Mouse (Mus musculus): Measurements from ENCODE around the gene Asxl2. TPM values are rescaled to one million over a fixed set of nuclear protein-coding genes. Genes with fewer than 3 reads are reported as not detected.
"Not testable (repeated sequence)": the region's sequence is repeated elsewhere in the genome, so short reads cannot be mapped to it uniquely, and the experiment has no call there.

The Asxl2 gene
- polyA plus RNA-seq, 1 experiment from 2014 or later, result 16.1 TPM

DNA sequence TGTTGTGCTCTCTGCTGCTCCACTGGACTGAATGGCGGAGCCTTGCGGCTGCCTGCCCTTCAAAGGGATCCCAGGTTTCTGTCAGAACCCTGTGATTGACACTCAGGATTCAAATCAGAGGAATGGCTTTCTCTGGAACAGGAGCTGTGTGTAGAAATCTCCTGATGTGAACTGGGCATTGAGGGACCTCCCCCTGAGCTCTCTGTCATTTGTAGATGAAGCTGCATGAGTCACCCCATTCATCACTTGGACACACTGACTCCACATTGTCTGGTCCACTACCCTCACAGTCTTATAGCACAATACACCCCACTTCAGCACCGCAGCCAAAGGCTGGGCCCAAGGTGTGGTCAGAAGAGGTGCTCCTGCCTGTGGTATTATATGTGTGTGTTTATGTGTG, 21.0 kb upstream of the Asxl2 start:
- not testable (repeated sequence) for H3K9ac ChIP-seq (replicated peaks); H3K4me1 ChIP-seq (replicated peaks); H3K27ac ChIP-seq; H3K27me3 ChIP-seq; ATAC-seq; H3K4me2 ChIP-seq (replicated peaks); H3K4me3 ChIP-seq (replicated peaks); H3K9me3 ChIP-seq
- 70% methylated on average over 3 of the region's 3 CpGs for WGBS
- peaks cover 62% of the 10 kb centered on the region for H3K36me3 ChIP-seq

DNA sequence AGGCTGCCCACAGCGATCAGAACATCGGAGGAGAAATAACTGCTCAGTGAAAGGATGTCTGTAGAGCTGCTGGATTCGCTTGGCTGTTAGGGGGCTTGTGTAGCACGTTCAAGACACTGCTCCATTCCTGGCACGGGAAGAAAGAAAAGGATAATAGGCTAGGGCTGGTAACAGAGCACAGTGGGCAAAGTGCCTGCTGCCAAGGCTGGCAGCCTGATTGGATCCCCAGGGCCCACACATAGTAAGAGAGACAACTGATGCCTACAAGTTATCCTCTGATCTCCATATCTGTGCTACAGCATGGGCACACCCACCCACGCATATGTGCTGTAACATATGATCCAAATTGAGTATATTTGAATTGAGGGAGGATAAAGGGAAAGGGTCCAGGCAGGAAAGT, 20.1 kb upstream of the Asxl2 start:
- Histone ChIP-seq H3K9me3 (no peaks in the 10 kb centered on the region), H3K27me3 (no peaks in the 10 kb centered on the region), H3K4me2 (replicated peaks) (no peak overlapping the region), H3K27ac (no peak overlapping the region), H3K36me3 (peaks cover 53% of the 10 kb centered on the region), H3K4me3 (replicated peaks) (no peak overlapping the region), H3K9ac (replicated peaks) (no peak overlapping the region), H3K4me1 (replicated peaks) (no peaks in the 10 kb centered on the region)
- 88% methylated on average over 6 of the region's 6 CpGs for WGBS
- peak; percentile 53; the same call in 1 of the 2 replicates for ATAC-seq

DNA sequence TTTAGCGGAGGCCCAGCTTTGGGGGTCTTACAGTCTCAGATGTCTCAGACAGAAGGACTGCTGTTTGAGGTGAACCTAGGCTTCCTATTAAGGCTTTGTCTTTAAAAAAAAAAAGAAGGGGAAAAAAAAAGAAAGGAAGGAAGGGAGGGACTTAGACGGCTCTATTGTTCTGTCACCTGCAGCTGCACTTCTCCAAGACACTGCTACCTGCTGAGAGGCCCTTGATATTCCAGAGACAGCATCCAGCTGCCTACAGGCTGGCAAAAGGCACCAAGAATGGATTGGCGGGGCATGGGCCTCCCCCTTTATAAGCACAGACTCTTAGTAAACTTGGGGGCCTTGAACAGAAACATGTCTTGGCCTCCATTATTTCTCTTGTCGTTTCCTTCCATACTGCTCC, 11.7 kb upstream of the Asxl2 start:
- Histone ChIP-seq H3K4me3 (replicated peaks) (no peak overlapping the region), H3K4me1 (replicated peaks) (no peaks in the 10 kb centered on the region), H3K36me3 (peaks cover 27% of the 10 kb centered on the region), H3K9me3 (no peaks in the 10 kb centered on the region), H3K4me2 (replicated peaks) (no peak overlapping the region), H3K27me3 (no peaks in the 10 kb centered on the region), H3K27ac (no peak overlapping the region), H3K9ac (replicated peaks) (no peak overlapping the region)
- no peak for ATAC-seq
- 84% methylated on average over 4 of the region's 4 CpGs for WGBS

DNA sequence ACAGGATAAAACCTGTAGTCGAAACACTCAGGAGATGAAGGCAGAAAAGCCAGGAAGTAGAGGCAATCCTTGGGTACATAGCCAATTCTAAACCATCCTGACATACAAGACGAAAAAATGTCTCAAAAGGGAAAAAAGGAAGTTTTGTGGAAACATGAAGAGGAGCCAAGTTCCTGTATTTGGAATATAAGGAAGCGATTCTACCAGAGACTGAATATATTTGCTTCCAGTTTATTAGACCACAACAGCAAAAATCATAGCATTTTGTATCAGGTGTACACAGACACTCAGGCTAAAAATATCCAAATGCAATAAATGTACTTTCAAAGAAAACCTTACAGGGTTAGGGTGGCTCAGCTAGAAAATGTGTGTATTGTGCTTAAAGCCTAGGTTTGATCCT, 7.9 kb upstream of the Asxl2 start:
- H3K4me1 ChIP-seq (replicated peaks), result no peaks in the 10 kb centered on the region
- H3K27me3 ChIP-seq, result no peaks in the 10 kb centered on the region
- no peak overlapping the region for H3K9ac ChIP-seq (replicated peaks)
- WGBS, result 89% methylated on average over 3 of the region's 3 CpGs
- no peak for ATAC-seq
- H3K9me3 ChIP-seq, result no peaks in the 10 kb centered on the region
- H3K4me2 ChIP-seq (replicated peaks), result no peak overlapping the region
- H3K36me3 ChIP-seq, result peaks cover 44% of the 10 kb centered on the region
- H3K4me3 ChIP-seq (replicated peaks), result no peak overlapping the region
- H3K27ac ChIP-seq, result no peak overlapping the region

DNA sequence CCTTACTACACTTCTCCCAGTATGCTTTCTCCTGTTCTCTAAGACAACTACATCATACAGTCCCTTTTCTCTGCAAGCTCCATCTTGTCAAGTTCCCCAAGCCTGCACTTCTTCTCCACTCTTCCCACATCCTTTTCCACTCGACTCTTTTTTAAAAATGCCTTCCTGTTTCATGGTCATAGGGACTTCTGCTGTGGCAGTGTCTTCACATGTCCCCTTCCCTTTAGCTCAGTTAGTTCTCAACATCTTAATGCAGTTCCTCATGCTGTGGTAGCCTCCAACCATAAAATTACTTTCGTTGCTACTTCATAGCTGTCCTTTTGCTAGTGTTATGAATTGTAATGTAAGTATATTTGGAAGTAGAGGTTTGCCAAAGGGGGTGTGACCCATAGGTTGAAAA, 6.1 kb upstream of the Asxl2 start:
- WGBS, result 96% methylated on average over 2 of the region's 2 CpGs
- H3K9ac ChIP-seq (replicated peaks), result no peak overlapping the region
- ATAC-seq, result no peak

DNA sequence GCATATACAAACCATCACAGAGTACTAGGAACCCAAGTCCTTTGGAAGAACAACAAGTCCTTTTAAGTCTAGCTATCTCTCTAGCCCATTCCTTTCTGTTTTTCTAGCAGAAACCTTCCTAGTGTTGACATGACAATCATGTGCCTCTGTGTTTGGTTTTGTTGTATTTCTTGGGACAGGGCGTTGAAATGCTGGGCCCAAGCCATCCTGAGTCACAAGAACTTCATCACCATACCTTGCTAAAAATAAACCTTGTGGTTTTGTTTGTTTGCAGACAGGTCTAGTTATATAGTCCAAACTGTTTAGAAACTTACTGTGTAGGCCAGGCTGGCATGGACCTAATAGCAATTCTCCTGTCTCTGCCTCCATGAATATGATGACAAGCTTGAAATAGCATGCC, 3.9 kb upstream of the Asxl2 start:
- WGBS, result 98% methylated on average over 1 of the region's 1 CpGs
- H3K27ac ChIP-seq, result no peak overlapping the region
- ATAC-seq, result no peak
- no peaks in the 10 kb centered on the region for H3K9me3 ChIP-seq
- H3K27me3 ChIP-seq, result no peaks in the 10 kb centered on the region
- H3K4me3 ChIP-seq (replicated peaks), result no peak overlapping the region
- H3K36me3 ChIP-seq, result peaks cover 22% of the 10 kb centered on the region
- no peak overlapping the region for H3K9ac ChIP-seq (replicated peaks)
- H3K4me2 ChIP-seq (replicated peaks), result no peak overlapping the region
- peaks cover 17% of the 10 kb centered on the region for H3K4me1 ChIP-seq (replicated peaks)

More for the DNA sequence above, 6.1 kb upstream of the Asxl2 start:
- H3K27ac ChIP-seq, result no peak overlapping the region
- no peak overlapping the region for H3K4me2 ChIP-seq (replicated peaks)
- H3K27me3 ChIP-seq, result no peaks in the 10 kb centered on the region
- H3K36me3 ChIP-seq, result peaks cover 35% of the 10 kb centered on the region
- no peaks in the 10 kb centered on the region for H3K9me3 ChIP-seq
- peaks cover 14% of the 10 kb centered on the region for H3K4me1 ChIP-seq (replicated peaks)
- H3K4me3 ChIP-seq (replicated peaks), result no peak overlapping the region

DNA sequence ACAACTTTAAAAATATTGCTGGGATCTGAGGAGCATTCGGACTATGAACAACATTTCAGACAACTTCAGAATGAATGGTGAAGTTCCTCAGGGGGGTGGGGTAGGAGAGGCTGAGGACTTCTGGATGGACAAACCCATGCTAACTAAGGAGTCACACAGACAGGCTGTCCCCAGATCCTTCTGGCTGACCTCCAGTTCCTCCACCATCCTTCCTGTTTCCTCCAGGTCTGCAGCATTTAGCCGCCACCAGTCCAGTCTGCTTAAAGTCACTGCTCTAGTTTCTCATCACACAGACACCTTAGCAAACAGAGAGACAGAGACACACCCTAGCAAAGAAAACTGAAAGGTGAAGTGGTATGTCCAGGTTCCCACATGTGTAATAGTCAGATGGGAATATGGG, 2.5 kb upstream of the Asxl2 start:
- Histone ChIP-seq H3K4me2 (replicated peaks) (no peak overlapping the region), H3K27ac (no peak overlapping the region), H3K36me3 (peaks cover 17% of the 10 kb centered on the region), H3K4me3 (replicated peaks) (no peak overlapping the region), H3K9ac (replicated peaks) (no peak overlapping the region; the same call in 1 of the 2 replicates), H3K27me3 (no peaks in the 10 kb centered on the region), H3K4me1 (replicated peaks) (peaks cover 26% of the 10 kb centered on the region), H3K9me3 (no peaks in the 10 kb centered on the region)
- ATAC-seq, result no peak
- WGBS, result 95% methylated on average over 2 of the region's 2 CpGs

DNA sequence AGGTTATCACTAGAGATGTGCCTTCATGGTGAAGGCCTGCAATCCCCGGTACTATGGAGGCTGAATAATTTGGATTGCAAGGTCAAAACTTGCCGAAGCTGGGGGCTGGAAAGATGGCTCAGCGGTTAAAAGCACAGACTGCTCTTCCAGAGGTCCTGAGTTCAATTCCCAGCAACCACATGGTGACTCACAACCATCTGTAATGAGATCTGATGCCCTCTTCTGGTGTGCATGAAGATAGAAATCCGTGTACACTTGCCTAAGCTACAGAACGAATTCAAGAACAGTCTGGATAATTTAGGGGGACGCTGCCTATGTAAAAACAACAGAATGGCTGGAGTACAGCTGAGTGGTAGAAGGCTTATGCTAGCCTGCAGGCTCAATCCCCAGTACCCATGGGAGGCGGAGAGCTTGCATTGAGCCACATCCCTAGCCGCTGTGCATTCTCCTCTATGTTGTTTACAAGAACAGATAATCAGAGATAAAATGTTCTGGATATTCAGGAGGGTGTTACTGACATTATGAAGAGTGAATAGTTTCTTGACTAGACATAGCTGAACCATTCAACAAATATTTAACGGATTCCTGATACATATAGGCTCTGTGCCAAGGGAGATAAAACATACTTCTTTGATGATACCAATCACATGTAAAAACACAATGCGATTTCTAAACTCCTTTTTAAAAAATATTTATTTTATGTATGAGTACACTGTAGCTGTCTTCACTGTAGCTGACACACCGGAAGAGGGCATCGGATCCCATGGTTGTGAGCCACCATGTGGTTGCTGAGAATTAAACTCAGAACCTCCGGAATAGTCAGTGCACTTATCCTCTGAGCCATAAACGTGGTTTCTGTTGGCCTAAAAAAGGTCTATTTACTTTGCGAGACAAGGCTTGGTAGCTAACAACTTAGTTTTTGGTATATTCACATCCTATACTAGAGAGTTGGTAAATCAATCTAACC, 999 bp upstream of the Asxl2 start:
- H3K27me3 ChIP-seq, result no peaks in the 10 kb centered on the region
- peaks cover 17% of the 10 kb centered on the region for H3K36me3 ChIP-seq
- H3K4me3 ChIP-seq (replicated peaks), result peak overlapping the region; percentile 84
- peak overlapping the region; percentile 94 for H3K27ac ChIP-seq
- 46% methylated on average over 15 of the region's 15 CpGs for whole genome bisulfite sequencing
- H3K4me1 ChIP-seq (replicated peaks), result peaks cover 26% of the 10 kb centered on the region
- peak overlapping the region; percentile 67 for H3K4me2 ChIP-seq (replicated peaks)
- peak overlapping the region; percentile 52; the same call in 1 of the 2 replicates for H3K9ac ChIP-seq (replicated peaks)
- H3K9me3 ChIP-seq, result no peaks in the 10 kb centered on the region
- ATAC-seq, result peak; percentile 38

DNA sequence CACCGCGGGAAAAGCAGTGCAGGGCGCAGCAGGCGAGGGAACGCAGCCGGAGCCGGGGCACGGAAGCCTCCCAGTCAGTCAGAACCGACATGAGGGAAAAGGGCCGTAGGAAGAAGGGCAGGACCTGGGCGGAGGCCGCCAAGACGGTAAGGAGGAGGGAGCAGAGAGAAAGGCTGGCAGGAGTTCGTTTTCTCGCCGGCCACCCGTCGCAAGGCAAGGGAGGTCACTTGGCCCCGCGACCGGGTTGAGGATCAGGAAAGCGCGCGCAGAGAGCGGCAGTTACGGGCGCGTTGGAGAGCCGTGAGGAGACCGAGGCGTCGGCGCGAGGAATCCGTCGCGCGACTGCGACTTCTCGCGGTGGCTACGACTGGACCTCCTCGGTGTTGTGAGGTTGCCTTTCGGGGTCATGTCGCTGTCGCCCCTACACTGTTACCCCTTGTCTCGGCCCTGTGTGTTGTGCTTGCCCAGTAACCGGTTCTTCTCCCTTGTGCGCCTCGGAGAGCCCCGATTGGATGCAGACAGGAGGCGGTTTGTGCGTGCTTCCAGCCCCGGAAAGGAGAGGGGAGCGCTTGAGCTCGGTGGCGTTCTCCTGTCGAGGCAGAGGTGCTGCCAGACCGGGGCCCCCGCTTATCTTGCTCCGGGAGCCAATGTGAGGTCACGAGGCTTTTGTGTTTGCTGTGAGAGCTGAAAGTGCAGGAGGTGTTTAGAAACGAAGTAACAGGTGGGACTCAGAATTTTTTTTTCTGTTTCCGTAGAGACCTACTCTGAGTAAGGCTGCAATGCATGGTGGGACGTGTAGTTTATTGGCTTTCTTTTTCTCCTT, 621 bp downstream of the Asxl2 start:
- no peaks in the 10 kb centered on the region for H3K9me3 ChIP-seq
- H3K27me3 ChIP-seq, result no peaks in the 10 kb centered on the region
- under 1% methylated on average over 64 of the region's 65 CpGs for WGBS
- H3K27ac ChIP-seq, result peak overlapping the region; percentile 94
- H3K36me3 ChIP-seq, result peaks cover 7% of the 10 kb centered on the region
- H3K9ac ChIP-seq (replicated peaks), result peak overlapping the region; percentile 91
- peak; percentile 68 for ATAC-seq
- H3K4me3 ChIP-seq (replicated peaks), result peak overlapping the region; percentile 84
- peak overlapping the region; percentile 67 for H3K4me2 ChIP-seq (replicated peaks)
- H3K4me1 ChIP-seq (replicated peaks), result peaks cover 32% of the 10 kb centered on the region

DNA sequence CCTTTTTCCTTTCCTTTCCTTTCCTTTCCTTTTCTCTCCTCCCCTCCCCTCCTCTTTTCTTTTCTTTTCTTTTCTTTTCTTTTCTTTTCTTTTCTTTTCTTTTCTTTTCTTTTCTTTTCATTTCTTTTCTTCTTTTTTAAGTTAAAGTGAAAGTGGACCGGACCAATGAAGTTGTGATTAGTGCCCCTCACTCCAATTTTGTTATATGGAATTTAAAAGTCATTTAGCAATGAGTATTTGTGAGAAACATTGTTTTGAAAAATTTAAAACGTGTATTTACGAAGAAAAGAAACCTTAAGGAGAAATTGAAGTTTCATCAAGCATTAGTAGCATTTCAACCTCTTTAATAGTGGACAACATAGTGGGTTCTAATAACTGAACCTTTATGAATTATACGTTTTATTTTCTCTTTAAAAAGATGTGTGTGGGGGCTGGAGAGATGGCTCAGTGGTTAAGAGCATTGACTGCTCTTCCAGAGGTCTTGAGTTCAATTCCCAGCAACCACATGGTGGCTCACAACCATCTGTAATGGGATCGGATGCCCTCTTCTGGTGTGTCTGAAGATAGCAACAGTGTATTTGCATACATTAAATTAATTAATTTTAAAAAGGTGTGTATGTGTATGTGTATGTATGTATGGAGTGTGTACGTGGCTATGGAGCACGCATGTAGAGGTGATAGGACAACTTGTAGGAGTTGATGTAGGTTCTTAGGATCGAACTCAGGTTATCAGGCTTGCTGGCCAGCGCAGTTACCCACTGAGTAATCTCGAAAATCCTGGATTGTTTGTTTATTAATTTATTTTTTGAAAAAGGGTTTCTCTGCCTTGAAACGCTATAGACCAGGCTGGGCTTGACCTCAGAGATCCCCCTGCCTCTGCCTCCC, 1.5 kb downstream of the Asxl2 start:
- H3K4me3 ChIP-seq (replicated peaks), result peak overlapping the region; percentile 84
- peak overlapping the region; percentile 91 for H3K9ac ChIP-seq (replicated peaks)
- ATAC-seq, result no peak
- no peaks in the 10 kb centered on the region for H3K27me3 ChIP-seq
- no peaks in the 10 kb centered on the region for H3K9me3 ChIP-seq
- no peaks in the 10 kb centered on the region for H3K36me3 ChIP-seq
- H3K27ac ChIP-seq, result peak overlapping the region; percentile 94; the same call in 1 of the 2 replicates
- H3K4me2 ChIP-seq (replicated peaks), result peak overlapping the region; percentile 67
- H3K4me1 ChIP-seq (replicated peaks), result peaks cover 32% of the 10 kb centered on the region
- 69% methylated on average over 11 of the region's 11 CpGs for WGBS

DNA sequence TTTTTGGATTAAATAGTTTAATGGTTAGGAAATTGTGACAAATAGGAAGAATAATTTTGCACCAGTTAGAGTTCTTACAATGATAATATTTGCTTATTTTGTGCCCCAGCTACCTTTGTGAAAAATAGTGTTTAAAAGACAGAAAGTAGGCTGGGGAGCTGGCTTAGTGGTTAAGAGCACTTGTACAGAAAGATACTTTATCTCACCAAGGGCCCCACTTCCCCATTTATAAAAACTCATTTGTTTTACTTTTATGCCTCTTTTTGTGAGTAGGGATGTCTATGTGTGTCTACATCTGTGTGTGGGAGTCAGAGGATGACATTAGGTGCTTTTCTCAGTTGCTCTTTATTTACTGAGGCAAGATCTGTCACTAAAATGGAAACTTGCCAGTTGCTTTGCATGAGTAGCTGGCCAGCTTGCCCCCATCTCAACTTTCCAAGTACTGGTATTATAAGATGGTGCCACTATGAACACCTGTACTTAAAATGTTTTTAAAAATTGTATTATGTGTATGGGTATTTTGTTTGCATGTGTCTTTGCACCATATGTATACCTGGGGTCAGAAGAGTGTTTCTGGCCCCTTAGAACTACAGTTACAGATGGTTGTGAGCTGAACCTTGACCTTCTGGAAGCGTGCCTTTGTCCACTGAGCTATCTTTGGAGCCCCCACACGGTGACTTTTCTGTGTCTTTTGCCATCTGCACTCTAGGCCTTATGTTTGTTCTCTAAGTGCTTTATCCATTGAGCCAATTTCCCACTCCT, 3.2 kb downstream of the Asxl2 start:
- no peak overlapping the region for H3K9ac ChIP-seq (replicated peaks)
- 91% methylated on average over 2 of the region's 2 CpGs for WGBS
- no peaks in the 10 kb centered on the region for H3K9me3 ChIP-seq
- H3K27ac ChIP-seq, result no peak overlapping the region
- no peak for ATAC-seq
- peaks cover 24% of the 10 kb centered on the region for H3K4me1 ChIP-seq (replicated peaks)
- peaks cover 5% of the 10 kb centered on the region; the same call in 1 of the 2 replicates for H3K36me3 ChIP-seq
- H3K27me3 ChIP-seq, result no peaks in the 10 kb centered on the region
- H3K4me2 ChIP-seq (replicated peaks), result no peak overlapping the region
- no peak overlapping the region for H3K4me3 ChIP-seq (replicated peaks)

Measured in midbrain, embryonic 13.5 days (tissue).